Mouse (Mus musculus): ENCODE results near the gene Id4. TPM values are rescaled to one million over a fixed set of nuclear protein-coding genes. Genes with fewer than 3 reads are reported as not detected.

The Id4 gene
- total RNA-seq, 1 experiment, result 0.76 TPM

DNA sequence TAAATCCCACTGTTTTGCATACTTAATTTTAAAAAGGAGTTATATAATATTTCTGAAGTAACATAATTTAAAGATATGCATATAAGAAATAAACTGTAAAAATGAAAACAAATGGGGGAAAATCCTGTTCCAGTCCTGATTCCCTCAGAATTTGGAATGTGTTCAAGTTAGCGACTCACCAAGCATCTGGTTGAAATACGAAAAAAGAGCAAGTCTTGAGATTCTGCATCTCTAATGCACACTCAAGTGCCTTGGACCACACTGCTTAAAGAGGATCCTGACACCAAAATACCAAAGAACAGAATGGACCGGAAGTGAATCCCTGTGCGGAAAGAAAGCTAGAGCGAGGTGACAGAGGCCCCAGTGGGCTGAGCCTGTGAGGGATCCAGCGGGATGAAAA is 30.0 kb upstream of the Id4 start:
- Histone ChIP-seq H3K27ac (ENCODE audit: insufficient read depth, low read depth, low read length, poor library complexity, severe bottlenecking) (no peak overlapping the region), H3K9ac (ENCODE audit: insufficient read depth, low read depth, low read length, poor library complexity, severe bottlenecking) (no peak overlapping the region), H3K4me1 (ENCODE audit: control insufficient read depth in 2 of 2, insufficient read depth in 2 of 2, low read length in 2 of 2, poor library complexity in 1 of 2) (peaks cover 0 to 2% of the 10 kb centered on the region in 2 experiments; a peak in 2 of 4 replicates), H3K9me3 (ENCODE audit: control insufficient read depth, insufficient read depth, low read depth, low read length) (no peaks in the 10 kb centered on the region), H3K36me3 (ENCODE audit: control insufficient read depth, insufficient read depth, low read length, poor library complexity, severe bottlenecking) (no peaks in the 10 kb centered on the region), H3K4me3 (ENCODE audit: insufficient read depth in 1 of 2, low read depth in 1 of 2, low read length in 2 of 2, poor library complexity in 1 of 2, severe bottlenecking in 1 of 2) (no peak overlapping the region)
- DNase-seq (ENCODE audit: low read depth, low spot score), result no peak
- TF ChIP-seq HCFC1 (IDR thresholded peaks at IDR 0.05; ENCODE audit: borderline replicate concordance, insufficient read depth, low read length), result no peak
- no peak for TF ChIP-seq MAFK (IDR thresholded peaks at IDR 0.05; ENCODE audit: insufficient read depth, low read depth, low read length)
- TF ChIP-seq CHD2 (IDR thresholded peaks at IDR 0.05; ENCODE audit: low read depth, low read length), result no peak
- no peak for TF ChIP-seq ZNF384 (IDR thresholded peaks at IDR 0.05; ENCODE audit: low read depth, low read length)
- no peak for TF ChIP-seq ZC3H11A (IDR thresholded peaks at IDR 0.05; ENCODE audit: borderline replicate concordance, low read depth, low read length)
- in situ Hi-C loops (cut with MboI; ENCODE audit: low sequenced_read_pairs in 2 of 2, unreplicated experiment in 2 of 2), result no loop called here

DNA sequence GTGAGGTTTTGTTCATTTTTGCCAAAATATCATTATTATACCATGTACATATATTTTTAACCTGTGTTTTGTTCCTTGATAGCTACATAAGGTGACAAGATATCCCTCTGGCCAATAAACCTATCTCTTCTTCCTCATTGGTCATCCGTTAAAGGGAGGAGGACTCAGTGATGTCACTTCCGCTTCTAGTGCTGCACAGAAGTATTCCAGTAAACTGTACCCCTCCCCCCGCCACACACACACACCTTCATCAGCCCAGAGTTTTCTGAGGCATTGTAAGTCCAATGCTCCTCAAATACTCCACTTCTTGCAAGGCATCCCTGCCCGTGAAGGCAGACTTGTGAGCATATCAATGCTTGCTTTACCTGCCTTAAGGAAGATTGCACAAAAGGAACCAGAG is 24.6 kb upstream of the Id4 start:
- TF ChIP-seq CHD2 (IDR thresholded peaks at IDR 0.05; ENCODE audit: low read depth, low read length) (no peak), ZC3H11A (IDR thresholded peaks at IDR 0.05; ENCODE audit: borderline replicate concordance, low read depth, low read length) (no peak), MAFK (IDR thresholded peaks at IDR 0.05; ENCODE audit: insufficient read depth, low read depth, low read length) (no peak), HCFC1 (IDR thresholded peaks at IDR 0.05; ENCODE audit: borderline replicate concordance, insufficient read depth, low read length) (no peak), ZNF384 (IDR thresholded peaks at IDR 0.05; ENCODE audit: low read depth, low read length) (no peak)
- Histone ChIP-seq H3K27ac (ENCODE audit: insufficient read depth, low read depth, low read length, poor library complexity, severe bottlenecking) (no peak overlapping the region), H3K4me1 (ENCODE audit: control insufficient read depth in 2 of 2, insufficient read depth in 2 of 2, low read length in 2 of 2, poor library complexity in 1 of 2) (peaks cover 2% of the 10 kb centered on the region in 2 experiments; a peak in 3 of 4 replicates), H3K36me3 (ENCODE audit: control insufficient read depth, insufficient read depth, low read length, poor library complexity, severe bottlenecking) (no peaks in the 10 kb centered on the region), H3K4me3 (ENCODE audit: insufficient read depth in 1 of 2, low read depth in 1 of 2, low read length in 2 of 2, poor library complexity in 1 of 2, severe bottlenecking in 1 of 2) (no peak overlapping the region), H3K9ac (ENCODE audit: insufficient read depth, low read depth, low read length, poor library complexity, severe bottlenecking) (no peak overlapping the region), H3K9me3 (ENCODE audit: control insufficient read depth, insufficient read depth, low read depth, low read length) (no peaks in the 10 kb centered on the region)
- in situ Hi-C loops (cut with MboI; ENCODE audit: low sequenced_read_pairs in 2 of 2, unreplicated experiment in 2 of 2), result no loop called here
- DNase-seq (ENCODE audit: low read depth, low spot score), result no peak

DNA sequence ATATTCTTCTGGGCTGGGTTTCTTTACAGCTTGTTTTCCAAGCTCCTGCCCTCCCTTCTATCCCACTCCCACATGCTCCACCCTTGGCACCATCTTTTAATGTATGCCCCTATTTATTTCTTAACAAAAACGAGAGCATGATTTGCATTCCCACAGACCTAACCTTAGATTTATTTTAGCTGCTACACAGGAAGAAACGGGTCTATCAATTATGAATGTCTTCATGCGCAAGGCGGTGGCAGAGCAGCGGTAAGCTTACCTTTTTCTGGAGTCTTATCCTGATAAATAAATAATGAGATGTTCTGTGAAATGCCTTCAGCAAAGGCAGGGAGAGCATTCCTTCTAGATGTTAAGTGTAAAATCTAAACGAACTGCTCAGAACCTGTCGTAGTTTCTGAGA is 24.2 kb upstream of the Id4 start:
- Histone ChIP-seq H3K4me1 (ENCODE audit: control insufficient read depth in 2 of 2, insufficient read depth in 2 of 2, low read length in 2 of 2, poor library complexity in 1 of 2) (peaks cover 2% of the 10 kb centered on the region in 2 experiments; a peak in 2 of 4 replicates), H3K27ac (ENCODE audit: insufficient read depth, low read depth, low read length, poor library complexity, severe bottlenecking) (no peak overlapping the region), H3K9ac (ENCODE audit: insufficient read depth, low read depth, low read length, poor library complexity, severe bottlenecking) (no peak overlapping the region), H3K9me3 (ENCODE audit: control insufficient read depth, insufficient read depth, low read depth, low read length) (no peaks in the 10 kb centered on the region), H3K4me3 (ENCODE audit: insufficient read depth in 1 of 2, low read depth in 1 of 2, low read length in 2 of 2, poor library complexity in 1 of 2, severe bottlenecking in 1 of 2) (no peak overlapping the region), H3K36me3 (ENCODE audit: control insufficient read depth, insufficient read depth, low read length, poor library complexity, severe bottlenecking) (no peaks in the 10 kb centered on the region)
- DNase-seq (ENCODE audit: low read depth, low spot score), result no peak
- TF ChIP-seq HCFC1 (IDR thresholded peaks at IDR 0.05; ENCODE audit: borderline replicate concordance, insufficient read depth, low read length) (no peak), ZNF384 (IDR thresholded peaks at IDR 0.05; ENCODE audit: low read depth, low read length) (no peak), MAFK (IDR thresholded peaks at IDR 0.05; ENCODE audit: insufficient read depth, low read depth, low read length) (no peak), CHD2 (IDR thresholded peaks at IDR 0.05; ENCODE audit: low read depth, low read length) (no peak), ZC3H11A (IDR thresholded peaks at IDR 0.05; ENCODE audit: borderline replicate concordance, low read depth, low read length) (no peak)
- in situ Hi-C loops (cut with MboI; ENCODE audit: low sequenced_read_pairs in 2 of 2, unreplicated experiment in 2 of 2), result no loop called here

DNA sequence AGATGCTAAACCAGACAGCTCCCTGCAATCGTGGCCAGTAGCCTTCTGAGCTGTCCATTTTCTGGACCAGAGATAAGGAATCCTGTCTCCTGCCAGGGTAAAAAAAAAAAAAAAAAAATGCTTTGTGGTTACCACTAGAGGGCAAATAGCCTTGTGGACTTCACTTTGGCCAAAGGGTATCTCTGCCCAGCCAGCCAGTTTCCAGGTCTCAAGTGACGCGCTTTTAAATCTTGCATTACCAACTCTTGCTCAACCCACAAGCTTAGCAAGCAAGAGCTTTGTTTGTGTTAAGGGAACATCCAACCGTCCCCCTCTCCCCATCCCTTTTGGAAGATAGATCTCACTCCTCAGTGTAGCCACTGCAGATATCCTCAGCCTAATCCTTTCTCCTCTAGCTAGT is 23.5 kb upstream of the Id4 start:
- no peak overlapping the region for H3K4me3 ChIP-seq (ENCODE audit: insufficient read depth in 1 of 2, low read depth in 1 of 2, low read length in 2 of 2, poor library complexity in 1 of 2, severe bottlenecking in 1 of 2)
- H3K4me1 ChIP-seq (ENCODE audit: control insufficient read depth in 2 of 2, insufficient read depth in 2 of 2, low read length in 2 of 2, poor library complexity in 1 of 2), result peaks cover 2% of the 10 kb centered on the region in 2 experiments; a peak in 2 of 4 replicates
- peak; percentile 98 for TF ChIP-seq ZNF384 (IDR thresholded peaks at IDR 0.05; ENCODE audit: low read depth, low read length)
- TF ChIP-seq HCFC1 (IDR thresholded peaks at IDR 0.05; ENCODE audit: borderline replicate concordance, insufficient read depth, low read length), result no peak
- TF ChIP-seq MAFK (IDR thresholded peaks at IDR 0.05; ENCODE audit: insufficient read depth, low read depth, low read length), result no peak
- no peak for TF ChIP-seq CHD2 (IDR thresholded peaks at IDR 0.05; ENCODE audit: low read depth, low read length)
- 0 out of 2 replicates have a peak, but pooled peaks have one; percentile 22 for TF ChIP-seq ZC3H11A (IDR thresholded peaks at IDR 0.05; ENCODE audit: borderline replicate concordance, low read depth, low read length)
- no peak for DNase-seq (ENCODE audit: low read depth, low spot score)
- no peak overlapping the region for H3K9ac ChIP-seq (ENCODE audit: insufficient read depth, low read depth, low read length, poor library complexity, severe bottlenecking)
- in situ Hi-C loops (cut with MboI; ENCODE audit: low sequenced_read_pairs in 2 of 2, unreplicated experiment in 2 of 2), result no loop called here
- H3K9me3 ChIP-seq (ENCODE audit: control insufficient read depth, insufficient read depth, low read depth, low read length), result no peaks in the 10 kb centered on the region
- no peak overlapping the region for H3K27ac ChIP-seq (ENCODE audit: insufficient read depth, low read depth, low read length, poor library complexity, severe bottlenecking)
- no peaks in the 10 kb centered on the region for H3K36me3 ChIP-seq (ENCODE audit: control insufficient read depth, insufficient read depth, low read length, poor library complexity, severe bottlenecking)

Measured in ES-E14 (cell line).